Mouse (Mus musculus): ENCODE data around the gene Fbrs. TPM values are rescaled to one million over a fixed set of nuclear protein-coding genes. Genes with fewer than 3 reads are reported as not detected.
"Not testable (repeated sequence)": the region's sequence is repeated elsewhere in the genome, so short reads cannot be mapped to it uniquely, and the experiment has no call there.

The Fbrs gene
- total RNA-seq, 2 experiments from 2014 or later = 70.8 to 71.2 TPM

DNA sequence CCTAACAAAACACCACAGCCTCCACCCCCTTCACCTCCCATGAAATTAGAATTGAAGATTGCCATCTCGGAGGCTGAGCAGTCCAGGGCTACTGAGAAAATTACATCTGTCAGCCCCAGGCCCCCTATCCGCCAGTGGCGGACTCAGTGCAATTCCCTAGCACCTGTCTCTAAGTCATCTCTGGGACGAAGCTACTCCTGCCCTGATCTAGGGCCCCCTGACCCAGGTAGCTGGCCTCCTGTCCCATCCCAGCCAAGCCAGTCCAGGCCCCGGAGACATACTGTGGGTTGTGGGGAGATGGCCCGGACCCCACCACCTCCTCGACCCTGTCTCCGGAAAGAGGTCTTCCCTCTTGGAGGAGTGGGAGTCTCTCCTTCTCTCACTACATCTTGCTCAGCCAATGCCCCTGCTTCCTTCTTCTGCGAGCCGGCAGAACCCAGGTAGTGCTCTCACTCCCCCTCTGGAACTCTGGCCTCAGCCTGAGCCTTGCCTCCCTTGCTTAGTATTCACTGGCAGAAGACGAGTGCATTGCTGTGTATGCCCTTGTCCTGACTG lies 3.7 kb upstream of the Fbrs start:
- no peak for DNase-seq
- intact Hi-C loops (cut with DNase I) = loop anchor here (10.0 kb wide), 1 partner anchor 110 kb away; no protein-coding TSS in a partner anchor

DNA sequence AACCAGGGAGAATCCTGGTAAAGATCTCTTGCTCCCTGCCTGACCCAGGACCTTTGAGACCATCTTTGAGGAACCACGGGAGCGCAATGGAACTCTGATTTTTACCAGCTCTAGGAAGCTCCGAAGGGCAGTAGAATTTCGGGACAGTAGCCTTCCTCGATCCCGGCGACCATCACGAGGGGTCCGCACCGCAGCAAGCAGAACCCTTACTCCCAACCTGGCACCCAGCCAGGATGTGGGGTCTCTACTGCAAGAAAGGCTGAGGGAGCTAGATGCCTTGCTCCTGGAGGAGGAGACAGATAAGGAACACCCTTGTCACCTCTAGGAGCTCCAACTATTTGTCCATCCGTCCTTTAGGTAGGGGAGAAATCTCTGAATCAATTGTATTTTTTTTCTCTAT lies 2.7 kb upstream of the Fbrs start:
- DNase-seq = no peak
- intact Hi-C loops (cut with DNase I) = loop anchor here (10.0 kb wide), 1 partner anchor 112 kb away; no protein-coding TSS in a partner anchor

DNA sequence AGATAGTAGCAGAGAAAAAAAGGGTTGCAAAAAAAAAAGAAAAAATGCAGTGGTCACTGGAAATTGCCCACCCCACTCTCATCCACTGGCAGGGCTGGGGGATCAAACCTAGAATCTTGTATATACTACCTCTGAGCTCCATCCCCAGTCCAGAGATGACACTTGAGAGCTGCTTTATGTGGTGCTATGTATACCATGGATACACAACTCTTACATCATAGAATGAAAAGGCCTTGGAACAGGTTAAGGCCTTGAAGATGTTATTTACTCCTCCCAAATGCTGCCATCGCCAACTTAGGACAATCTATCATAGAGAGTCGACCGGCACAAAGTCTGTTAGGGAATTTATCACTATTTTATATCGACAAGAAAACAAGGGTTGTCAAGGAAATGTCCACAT lies 2.1 kb upstream of the Fbrs start:
- intact Hi-C loops (cut with DNase I) = loop anchor here (10.0 kb wide), 1 partner anchor 112 kb away; no protein-coding TSS in a partner anchor
- DNase-seq = no peak

DNA sequence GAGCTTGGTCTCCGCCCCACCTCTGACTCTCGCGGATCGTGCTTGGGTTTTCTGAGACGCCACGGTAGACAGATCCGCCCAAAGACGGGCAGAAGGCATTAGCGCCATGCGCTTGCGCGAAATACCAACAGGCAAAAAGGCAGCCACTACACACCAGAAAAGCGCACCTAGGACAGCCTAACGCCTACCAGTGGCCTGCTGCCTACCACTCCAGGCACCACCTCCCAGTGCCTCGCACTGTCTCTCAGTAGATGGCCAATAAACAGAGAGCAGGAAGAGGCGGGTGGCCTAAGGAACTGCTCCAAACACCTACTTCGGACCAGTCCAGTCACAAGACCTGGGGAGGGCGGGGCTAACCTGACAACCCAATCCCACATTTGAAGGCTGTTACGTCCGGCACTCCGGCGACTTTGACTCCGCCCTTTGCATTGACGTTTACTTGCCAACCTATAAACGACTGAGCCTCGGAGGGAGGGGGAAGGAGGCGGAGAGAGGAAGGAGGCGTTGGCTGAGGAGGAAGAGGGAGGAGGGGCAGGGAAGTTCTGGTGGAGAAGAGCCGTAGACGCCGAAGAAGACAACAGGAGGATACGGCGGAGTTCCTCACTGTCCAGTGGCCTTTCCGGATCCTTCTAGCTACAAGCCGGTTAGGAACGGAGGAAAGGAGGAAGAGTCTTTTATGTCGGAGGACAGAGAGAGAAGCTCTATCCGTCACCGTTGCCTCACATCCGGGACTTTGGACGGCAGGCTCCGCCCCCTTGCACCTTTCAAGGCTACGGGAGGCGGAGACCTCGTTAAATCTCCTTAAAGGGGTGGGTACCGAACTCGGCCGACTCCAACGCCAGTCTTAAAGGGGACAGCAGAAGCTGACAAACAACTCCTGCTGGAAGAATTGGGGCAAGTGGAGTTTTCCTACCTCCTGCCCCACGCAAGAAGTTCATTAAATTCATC lies 1.0 kb upstream of the Fbrs start:
- intact Hi-C loops (cut with DNase I) = loop anchor here (10.0 kb wide), 1 partner anchor 113 kb away; no protein-coding TSS in a partner anchor
- peak; percentile 99 for DNase-seq

DNA sequence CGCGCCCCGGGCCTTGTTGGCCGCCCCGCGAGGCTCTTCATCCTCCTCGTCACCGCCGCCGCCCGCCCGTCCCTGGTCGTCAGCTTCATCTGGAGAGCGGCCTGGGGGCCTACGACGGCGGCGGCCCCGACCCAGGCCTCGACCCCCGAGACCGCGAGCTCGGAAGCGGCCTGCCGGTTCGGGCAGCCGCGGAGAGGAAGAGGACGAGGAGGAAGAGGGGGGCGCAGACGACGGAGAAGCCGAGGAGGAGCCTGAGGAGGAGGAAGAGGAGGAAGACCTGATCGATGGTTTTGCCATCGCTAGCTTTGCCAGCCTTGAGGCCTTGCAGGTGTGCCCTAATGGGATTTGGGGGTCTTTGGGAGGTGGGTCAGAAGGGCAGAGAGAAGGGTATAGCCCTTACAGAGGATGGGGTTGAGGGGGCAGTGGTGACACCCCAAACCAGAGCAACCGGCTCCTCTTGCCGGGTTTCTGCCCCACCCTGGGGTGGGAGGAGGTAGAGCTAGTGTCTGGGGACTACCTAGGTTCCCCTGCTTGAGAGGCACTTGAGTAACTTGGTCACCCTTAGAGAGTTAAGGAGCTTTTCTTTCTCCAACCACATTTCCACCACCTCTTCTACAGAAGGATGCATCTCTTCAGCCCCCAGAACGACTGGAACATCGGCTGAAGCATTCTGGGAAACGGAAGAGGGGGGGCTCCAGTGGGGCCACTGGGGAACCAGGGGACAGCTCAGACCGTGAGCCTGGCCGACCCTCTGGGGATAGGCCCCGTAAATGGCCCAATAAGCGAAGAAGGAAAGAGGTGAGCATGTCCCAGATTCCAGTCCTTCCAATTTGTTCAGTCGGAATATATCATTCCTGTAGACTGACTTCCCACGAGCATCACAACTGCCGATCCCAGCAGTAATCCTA lies 573 bp downstream of the Fbrs start:
- intact Hi-C loops (cut with DNase I) = loop anchor here (10.0 kb wide), 1 partner anchor 115 kb away; no protein-coding TSS in a partner anchor
- no peak for DNase-seq

DNA sequence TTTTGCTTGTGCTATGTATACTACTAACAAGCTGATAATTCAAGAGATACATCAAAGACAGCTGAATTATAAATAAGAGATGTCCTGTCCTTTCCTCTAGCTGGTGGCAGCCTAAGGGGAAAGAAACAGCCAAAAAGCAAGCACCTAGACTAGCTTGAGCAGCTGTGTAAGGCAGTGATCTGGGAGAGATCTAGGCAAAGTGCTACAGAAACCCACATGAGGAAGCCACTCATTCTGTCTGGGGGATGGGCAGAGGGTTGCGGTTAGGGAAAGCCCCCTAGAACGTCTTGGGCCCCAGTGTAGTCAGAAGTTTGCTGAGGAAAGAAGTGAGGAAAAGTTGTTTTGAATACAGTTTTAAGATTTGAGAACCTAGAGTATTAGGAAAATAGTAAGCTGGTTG lies 1.3 kb downstream of the Fbrs start:
- no peak for DNase-seq
- intact Hi-C loops (cut with DNase I) = no loop called here

DNA sequence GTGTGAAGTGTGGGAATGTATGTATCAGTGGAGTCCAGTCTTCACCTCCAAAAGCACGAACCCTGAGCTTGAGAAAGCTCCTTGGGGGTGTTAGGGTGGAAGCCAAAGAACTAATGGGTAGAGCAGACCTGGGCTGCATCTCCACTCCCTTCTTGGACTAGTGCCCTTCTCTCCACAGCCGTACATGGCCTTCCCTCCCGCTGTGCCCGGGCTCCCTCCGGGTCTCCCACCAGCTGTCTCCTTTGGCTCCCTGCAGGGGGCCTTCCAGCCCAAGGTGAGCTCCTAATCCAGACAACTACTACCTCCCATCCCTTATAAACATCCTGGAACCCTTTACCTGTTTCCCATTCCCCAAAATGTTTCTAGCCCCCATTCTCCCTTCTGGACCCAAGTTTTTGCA lies 6.4 kb downstream of the Fbrs start:
- DNase-seq = no peak
- intact Hi-C loops (cut with DNase I) = no loop called here

DNA sequence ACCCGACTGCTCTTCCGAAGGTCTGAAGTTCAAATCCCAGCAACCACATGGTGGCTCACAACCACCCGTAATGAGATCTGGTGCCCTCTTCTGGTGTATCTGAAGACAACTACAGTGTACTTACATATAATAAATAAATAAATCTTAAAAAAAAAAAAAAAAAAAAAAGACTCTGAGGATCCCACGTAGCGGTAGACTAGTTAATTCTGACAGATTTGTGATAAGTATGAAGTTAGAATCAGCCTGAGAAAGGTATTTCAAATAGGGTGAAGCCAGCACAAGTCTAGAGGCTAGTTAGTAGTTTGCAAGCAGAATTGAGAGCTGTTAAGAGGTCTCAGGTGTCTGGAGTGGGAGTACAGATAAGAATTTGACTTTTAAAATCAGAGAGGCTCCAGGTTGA lies 9.4 kb downstream of the Fbrs start:
- intact Hi-C loops (cut with DNase I) = not testable (repeated sequence)

DNA sequence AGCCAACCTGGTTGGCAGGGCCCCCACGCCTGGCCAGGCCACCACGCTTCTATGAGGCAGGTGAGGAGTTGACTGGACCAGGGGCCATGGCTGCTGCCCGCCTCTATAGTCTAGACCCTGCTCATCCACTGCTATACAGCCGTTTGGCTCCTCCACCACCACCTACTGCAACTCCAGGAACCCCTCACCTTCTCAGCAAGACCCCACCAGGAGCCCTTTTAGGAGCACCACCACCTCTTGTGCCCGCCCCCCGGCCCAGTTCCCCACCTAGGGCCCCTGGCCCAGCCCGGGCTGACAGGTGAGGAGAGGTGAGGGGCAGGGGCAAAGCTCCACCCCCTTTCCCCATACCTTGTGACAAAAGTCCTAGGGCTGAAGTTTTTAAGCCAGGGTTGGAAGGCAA lies 11.0 kb downstream of the Fbrs start:
- no peak for DNase-seq
- intact Hi-C loops (cut with DNase I) = no loop called here

More for the DNA sequence above, 9.4 kb downstream of the Fbrs start:
- not testable (repeated sequence) for DNase-seq

DNA sequence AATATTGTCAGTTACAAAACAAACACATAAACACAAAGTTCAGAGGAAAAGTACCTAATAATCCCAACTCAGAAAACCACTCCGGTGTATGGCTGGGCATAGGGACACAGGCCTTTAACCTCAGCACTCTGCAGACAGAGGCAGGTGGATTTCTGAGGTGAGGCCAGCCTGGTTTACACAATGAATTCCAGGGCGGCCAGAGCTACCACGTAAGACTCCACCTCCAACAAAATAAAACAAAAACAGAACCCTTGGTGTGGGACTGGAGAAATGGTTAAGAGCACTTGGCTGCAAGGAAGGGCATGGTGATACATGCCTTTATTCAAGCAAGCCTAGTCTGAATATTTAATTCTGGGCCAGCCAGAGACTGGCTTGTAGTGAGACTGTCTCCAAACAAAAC lies 12.8 kb downstream of the Fbrs start:
- DNase-seq = no peak
- intact Hi-C loops (cut with DNase I) = no loop called here

DNA sequence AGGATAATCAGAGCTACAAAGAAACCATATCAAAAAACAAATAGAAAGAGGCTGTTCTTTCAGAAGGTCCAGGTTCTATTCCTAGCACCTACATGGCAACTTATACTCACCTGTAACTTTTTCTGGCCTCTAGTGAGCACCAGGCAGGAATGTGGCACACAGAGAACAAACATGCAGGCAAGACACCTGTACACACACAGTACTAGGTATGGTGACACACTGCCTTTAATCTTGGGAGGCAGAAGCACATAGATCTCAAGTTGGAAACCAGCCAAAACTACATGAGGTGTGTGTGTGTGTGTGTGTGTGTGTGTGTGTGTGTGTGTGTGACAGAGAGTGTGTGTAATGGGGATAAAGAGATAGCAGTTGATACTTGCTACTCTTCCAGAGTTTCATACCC lies 15.6 kb downstream of the Fbrs start:
- no peak for DNase-seq
- intact Hi-C loops (cut with DNase I) = loop anchor here (5.0 kb wide), 1 partner anchor 132 kb away; no protein-coding TSS in a partner anchor

DNA sequence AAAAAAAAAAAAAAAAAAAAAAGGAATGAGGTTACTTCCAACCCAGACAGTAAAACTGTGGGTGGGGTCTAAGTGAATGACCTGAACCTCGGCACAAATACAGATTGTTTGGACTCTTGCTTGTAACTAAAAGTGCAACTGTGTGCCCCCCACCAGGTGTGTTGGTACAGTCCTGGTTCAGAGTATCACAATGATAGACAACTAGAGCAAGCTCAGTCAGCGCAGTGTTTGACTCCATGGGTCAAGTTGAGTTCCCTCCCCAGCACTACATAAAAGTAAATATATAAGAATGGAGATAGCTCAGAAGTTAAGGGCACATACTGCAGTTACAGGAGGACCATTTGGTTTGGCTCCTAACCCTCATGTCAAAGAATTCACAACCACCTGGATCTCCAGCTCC lies 18.4 kb downstream of the Fbrs start:
- intact Hi-C loops (cut with DNase I) = loop anchor here (5.0 kb wide), 1 partner anchor 135 kb away; no protein-coding TSS in a partner anchor
- DNase-seq = no peak

DNA sequence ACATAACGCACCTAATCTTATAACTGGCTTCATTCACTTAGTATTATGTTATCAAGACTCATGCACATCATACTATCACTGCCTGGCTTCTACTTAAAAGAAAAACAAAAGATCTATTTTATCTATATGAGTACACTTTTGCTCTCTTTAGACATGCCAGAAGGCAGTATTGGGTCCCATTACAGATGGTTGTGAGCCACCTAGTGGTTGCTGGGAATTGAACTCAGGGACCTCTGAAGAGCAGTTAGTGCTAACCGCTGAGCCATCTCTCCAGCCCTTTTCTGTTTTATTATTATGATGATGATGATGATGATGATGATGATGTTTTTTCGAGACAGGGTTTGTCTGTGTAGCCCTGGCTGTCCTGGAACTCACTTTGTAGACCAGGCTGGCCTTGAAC lies 19.4 kb downstream of the Fbrs start:
- intact Hi-C loops (cut with DNase I) = loop anchor here (5.0 kb wide), 1 partner anchor 136 kb away; no protein-coding TSS in a partner anchor
- DNase-seq = peak; percentile 42

DNA sequence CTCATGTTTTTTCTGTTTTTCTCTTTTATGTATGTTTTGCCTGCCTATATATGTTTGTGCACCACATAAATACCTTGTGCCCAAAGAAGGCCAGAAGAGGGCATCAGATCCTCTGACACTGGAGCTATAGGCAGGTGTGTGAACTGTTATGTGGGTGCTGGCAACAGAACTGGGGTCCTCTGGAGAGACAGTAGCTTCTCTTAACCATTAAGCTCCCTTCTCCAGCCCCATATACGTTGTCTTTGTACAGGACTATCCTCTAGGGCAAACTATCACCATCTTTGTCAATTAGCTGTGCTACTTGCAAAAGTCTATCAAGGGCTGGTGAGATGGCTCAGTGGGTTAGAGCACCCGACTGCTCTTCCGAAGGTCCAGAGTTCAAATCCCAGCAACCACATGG lies 29.3 kb downstream of the Fbrs start:
- no peak for DNase-seq
- intact Hi-C loops (cut with DNase I) = no loop called here

DNA sequence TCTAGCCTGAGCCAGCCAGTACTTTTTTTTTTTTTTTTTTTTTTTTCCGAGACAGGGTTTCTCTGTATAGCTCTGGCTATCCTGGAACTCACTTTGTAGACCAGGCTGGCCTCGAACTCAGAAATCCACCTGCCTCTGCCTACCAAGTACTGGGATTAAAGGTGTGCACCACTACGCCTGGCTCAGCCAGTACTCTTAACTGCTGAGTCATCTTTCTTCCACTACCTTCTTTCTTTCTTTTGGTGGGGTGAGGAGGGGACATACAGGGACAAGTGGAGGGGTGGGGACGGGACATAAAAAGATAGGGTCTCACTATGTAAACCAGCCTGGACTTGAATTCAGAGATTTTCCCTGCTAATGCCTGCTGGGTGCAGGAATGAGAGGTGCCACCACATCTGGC lies 30.8 kb downstream of the Fbrs start:
- intact Hi-C loops (cut with DNase I); DNase-seq: not testable (repeated sequence)

DNA sequence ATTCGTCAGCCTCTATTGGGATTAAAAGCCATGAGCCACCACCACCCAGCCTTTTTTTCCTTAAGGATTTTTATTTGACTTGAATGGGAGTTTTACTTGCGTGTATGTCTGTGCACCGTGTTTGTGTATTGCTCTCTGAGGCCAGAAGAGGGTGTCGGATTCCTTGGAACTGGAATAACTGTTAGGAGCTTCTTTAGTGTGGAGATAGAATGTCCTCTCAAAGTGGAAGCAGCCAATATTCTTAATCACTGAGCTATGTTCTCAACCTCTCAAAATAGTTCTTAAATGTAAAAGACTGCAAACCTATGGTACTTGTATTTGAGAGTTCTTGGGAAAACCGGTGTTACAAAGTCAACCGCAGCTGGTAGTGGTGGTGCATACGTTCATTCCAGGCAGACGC lies 32.2 kb downstream of the Fbrs start:
- intact Hi-C loops (cut with DNase I) = no loop called here
- DNase-seq = no peak

DNA sequence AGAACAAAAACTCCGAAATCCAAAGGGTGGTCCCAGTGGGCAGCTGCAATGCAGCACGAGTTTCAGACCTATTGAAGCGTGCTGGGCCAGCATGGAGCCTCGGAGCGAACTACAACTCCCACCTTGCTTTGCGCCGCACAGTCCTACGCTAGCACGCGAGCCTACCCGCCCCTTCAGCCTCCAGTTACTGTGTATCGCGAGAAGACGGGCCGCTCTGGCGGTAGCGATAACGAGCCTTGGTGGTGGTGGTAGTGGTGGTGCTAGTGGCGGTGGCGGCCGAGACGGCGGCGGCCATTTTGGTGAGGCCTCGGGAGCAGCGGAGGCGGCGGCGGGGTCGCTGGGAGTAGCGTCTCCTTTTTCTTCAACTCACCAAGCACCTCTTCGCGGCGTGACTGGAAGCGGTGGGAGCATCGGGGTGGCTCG lies 32.8 kb downstream of the Fbrs start, which contains the start of gene Srcap:
TSS of gene Srcap (plus strand) at position 176 of the 423 bp plus-strand sequence.
- intact Hi-C loops (cut with DNase I) = no loop called here
- peak; percentile 98 for DNase-seq

DNA sequence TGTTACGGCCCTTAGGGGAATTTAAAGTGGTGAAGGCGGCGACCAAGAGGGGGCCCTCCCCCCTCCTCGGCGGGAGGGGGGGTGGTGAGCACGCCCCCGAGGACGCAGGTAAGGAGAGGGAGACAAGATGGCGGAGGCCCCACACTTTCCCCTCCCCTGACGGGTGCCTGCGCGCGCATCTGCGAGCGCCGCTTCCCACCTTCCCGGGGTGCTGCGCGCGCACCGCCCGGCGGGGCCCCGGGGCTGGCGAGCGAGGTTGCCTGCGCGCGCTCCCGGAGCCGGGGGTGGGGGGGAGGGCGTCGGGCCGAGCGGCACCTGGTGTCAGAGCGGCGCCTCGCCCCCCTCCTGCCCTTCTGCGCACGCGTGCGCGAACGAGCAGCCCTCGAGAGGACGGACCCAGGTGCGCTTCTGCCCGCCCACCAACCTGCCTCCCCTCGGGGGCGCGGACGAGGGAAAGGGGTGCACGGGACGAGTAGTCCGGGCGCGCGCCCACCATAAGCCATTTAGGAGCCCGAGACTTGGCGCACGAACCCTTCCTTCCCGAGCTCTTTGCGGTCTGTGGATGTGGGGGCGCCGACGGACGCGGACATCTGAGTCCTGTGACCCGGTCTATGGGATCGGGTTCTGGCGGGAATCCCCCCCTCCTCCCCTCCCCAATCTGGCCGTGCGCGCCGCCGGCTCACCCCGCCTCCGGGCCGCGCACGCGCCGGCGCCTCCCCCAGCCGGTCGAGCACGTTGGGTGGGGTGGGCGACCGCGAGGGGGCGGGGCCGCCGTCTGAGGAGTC lies 33.4 kb downstream of the Fbrs start:
- intact Hi-C loops (cut with DNase I) = no loop called here
- DNase-seq = peak; percentile 96

DNA sequence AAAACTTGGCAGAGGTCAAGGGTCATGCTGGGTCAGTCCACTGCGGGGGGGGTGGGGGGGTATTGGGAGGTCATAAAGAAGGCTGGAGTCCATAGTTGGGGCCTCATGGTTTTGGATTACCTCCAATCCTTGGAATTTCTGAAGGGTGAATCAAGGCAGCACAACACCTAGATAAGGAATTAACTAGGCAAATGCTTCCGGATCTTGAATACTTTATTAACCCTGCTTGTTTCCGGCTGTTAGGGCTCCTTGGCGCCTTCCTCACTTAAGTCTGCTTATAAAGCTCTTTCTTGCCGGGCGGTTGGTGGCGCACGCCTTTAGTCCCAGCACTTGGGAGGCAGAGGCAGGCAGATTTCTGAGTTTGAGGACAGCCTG lies 34.0 kb downstream of the Fbrs start:
- peak; percentile 10 for DNase-seq
- intact Hi-C loops (cut with DNase I) = no loop called here

DNA sequence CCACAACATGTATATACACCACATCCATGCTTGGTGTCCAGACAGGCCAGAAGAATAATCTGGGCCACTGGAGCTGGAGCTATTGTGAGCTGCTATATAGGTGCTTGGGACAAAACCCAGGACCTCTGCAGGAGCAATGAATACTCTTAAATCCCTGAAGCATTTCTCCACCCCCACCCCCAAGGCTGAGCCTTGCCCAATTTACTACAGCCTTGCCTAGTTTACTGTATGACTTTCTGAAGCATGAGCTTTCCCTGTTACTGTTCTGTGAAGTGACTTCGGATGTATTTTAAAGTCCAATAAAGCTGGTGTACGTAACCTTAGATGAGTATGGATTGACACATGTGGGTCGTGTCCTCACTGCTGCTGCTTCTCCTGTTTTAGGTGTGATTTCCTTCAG lies 34.8 kb downstream of the Fbrs start:
- no peak for DNase-seq
- intact Hi-C loops (cut with DNase I) = no loop called here

Measured in left cerebral cortex, postnatal 4 days (tissue).